Mouse (Mus musculus) limb, embryonic 14.5 days (tissue): ENCODE measurements around the gene Fam169b. TPM values are rescaled to one million over a fixed set of nuclear protein-coding genes. Genes with fewer than 3 reads are reported as not detected.

Source experiments
- ATAC-seq: fragments of 200-750 bp; cut with Nextera tagmentation; 2 replicates; pipeline ENCODE4 v1.8.0; 2017; ENCODE audit warnings: low read depth, moderate number of reproducible peaks, moderate TSS enrichment; ENCODE audit not compliant: low FRiP score
- DNase-seq: peaks from one replicate; pipeline ENCODE4 v3.0.0-alpha.2; 2015; ENCODE audit warnings: low spot score
- H3K27ac ChIP-seq: fragments of 300-500 bp; sonication (generic); replicated peaks from 2 replicates; pipeline ENCODE4 v1.5.1; 2014; ENCODE audit warnings: low read depth, mild to moderate bottlenecking, low read length, moderate library complexity, mixed read lengths
- H3K27me3 ChIP-seq: fragments of 300-500 bp; sonication (generic); 2 replicates; pipeline ENCODE4 v1.6.1; 2014; ENCODE audit warnings: low read length, mixed read lengths; ENCODE audit not compliant: control insufficient read depth, insufficient read depth
- H3K36me3 ChIP-seq: fragments of 300-500 bp; sonication (generic); 2 replicates; pipeline ENCODE4 v1.6.1; 2014; ENCODE audit warnings: mild to moderate bottlenecking, low read length, moderate library complexity, mixed read lengths; ENCODE audit not compliant: control insufficient read depth, insufficient read depth
- H3K4me1 ChIP-seq: fragments of 300-500 bp; sonication (generic); 2 replicates; pipeline ENCODE4 v1.6.1; 2014; ENCODE audit warnings: antibody characterized with exemption, low read length, mixed read lengths; ENCODE audit not compliant: control insufficient read depth, insufficient read depth
- H3K4me2 ChIP-seq: fragments of 300-500 bp; sonication (generic); replicated peaks from 2 replicates; pipeline ENCODE4 v1.6.1; 2014; ENCODE audit warnings: low read depth, mild to moderate bottlenecking, low read length, moderate library complexity; ENCODE audit not compliant: severe bottlenecking
- H3K4me3 ChIP-seq: fragments of 300-500 bp; sonication (generic); replicated peaks from 2 replicates; pipeline ENCODE4 v1.5.1; 2014; ENCODE audit warnings: low read length
- H3K9ac ChIP-seq: fragments of 300-500 bp; sonication (generic); 2 replicates; pipeline ENCODE4 v1.6.1; 2014; ENCODE audit warnings: mild to moderate bottlenecking, low read depth, low read length, moderate library complexity; ENCODE audit not compliant: severe bottlenecking
- H3K9me3 ChIP-seq: fragments of 300-500 bp; sonication (generic); 2 replicates; pipeline ENCODE4 v1.6.1; 2016; ENCODE audit warnings: low read length; ENCODE audit not compliant: control insufficient read depth
- POLR2A ChIP-seq: fragments of 200-500 bp; IDR thresholded peaks from 2 replicates; pipeline ENCODE4 v1.8.0; 2012; ENCODE audit warnings: inconsistent platforms, mild to moderate bottlenecking, moderate library complexity, borderline replicate concordance; ENCODE audit not compliant: insufficient read depth, insufficient read length; ENCODE audit errors: extremely low read depth
- WGBS: fragments of 180-500 bp; shearing (Covaris S2); extraction: QIAGEN DNeasy Blood & Tissue Kit; methylation state at CpG from one replicate; pipeline ENCODE4 v1.1.7; 2014; 5-methylcytosine and 5-hydroxymethylcytosine counted together
- polyA plus RNA-seq, 2 experiments: library from polyadenylated mRNA; depleted of rRNA in 1 of 2; stranded (reverse) in 1 of 2; unstranded in 1 of 2; fragments of >200 nt; fragmentation: Nextera tagmentation in 1 of 2; extraction: Ambion mirVana in 1 of 2; gene quantifications; 2 replicates each; pipeline versions ENCODE4 v1.2.1 to v1.2.3; 2012 to 2014

The Fam169b gene
- polyA plus RNA-seq, 2 experiments, result 1.0 to 1.9 TPM

GRCm38 (mm10) chr7:68239220-68239827 is 34.3 kb upstream of the Fam169b start:
- Histone ChIP-seq H3K27me3 (no peaks in the 10 kb centered on the region), H3K36me3 (no peaks in the 10 kb centered on the region; the same call in 1 of the 2 replicates), H3K4me3 (no peak overlapping the region), H3K4me2 (no peak overlapping the region), H3K9ac (no peak overlapping the region), H3K27ac (no peak overlapping the region), H3K9me3 (no peaks in the 10 kb centered on the region), H3K4me1 (no peaks in the 10 kb centered on the region)
- 61% methylated on average over 11 of the region's 11 CpGs for WGBS
- ATAC-seq (no peak), DNase-seq (no peak)
- no peak for TF ChIP-seq POLR2A

GRCm38 (mm10) chr7:68241205-68241604 is 32.4 kb upstream of the Fam169b start:
- H3K9ac ChIP-seq, result no peak overlapping the region
- H3K4me1 ChIP-seq, result peaks cover 5% of the 10 kb centered on the region; the same call in 1 of the 2 replicates
- H3K4me3 ChIP-seq, result no peak overlapping the region
- no peaks in the 10 kb centered on the region for H3K36me3 ChIP-seq
- no peak overlapping the region for H3K27ac ChIP-seq
- DNase-seq (no peak), ATAC-seq (no peak)
- TF ChIP-seq POLR2A, result no peak
- WGBS, result 85% methylated on average over 9 of the region's 9 CpGs
- H3K9me3 ChIP-seq, result no peaks in the 10 kb centered on the region
- H3K4me2 ChIP-seq, result no peak overlapping the region
- no peaks in the 10 kb centered on the region for H3K27me3 ChIP-seq

- ATAC-seq (no peak), DNase-seq (no peak)
- no peak overlapping the region for H3K27ac ChIP-seq
- no peaks in the 10 kb centered on the region for H3K36me3 ChIP-seq
- WGBS, result 36% methylated on average over 4 of the region's 4 CpGs
- peaks cover 5% of the 10 kb centered on the region; the same call in 1 of the 2 replicates for H3K4me1 ChIP-seq
- no peak overlapping the region for H3K9ac ChIP-seq
- no peak overlapping the region for H3K4me3 ChIP-seq
- H3K4me2 ChIP-seq, result no peak overlapping the region
- H3K9me3 ChIP-seq, result no peaks in the 10 kb centered on the region
- H3K27me3 ChIP-seq, result no peaks in the 10 kb centered on the region
- no peak for TF ChIP-seq POLR2A
Observed at GRCm38 (mm10) chr7:68245681-68246080, 28.0 kb upstream of the Fam169b start.

- H3K36me3 ChIP-seq, result no peaks in the 10 kb centered on the region
- no peak for TF ChIP-seq POLR2A
- no peak overlapping the region for H3K4me2 ChIP-seq
Observed at GRCm38 (mm10) chr7:68246249-68246648, 27.4 kb upstream of the Fam169b start.

GRCm38 (mm10) chr7:68250411-68250810 is 23.2 kb upstream of the Fam169b start:
- Histone ChIP-seq H3K4me2 (no peak overlapping the region), H3K36me3 (no peaks in the 10 kb centered on the region), H3K9me3 (no peaks in the 10 kb centered on the region), H3K27ac (no peak overlapping the region), H3K4me3 (no peak overlapping the region), H3K27me3 (no peaks in the 10 kb centered on the region), H3K9ac (no peak overlapping the region), H3K4me1 (peaks cover 5% of the 10 kb centered on the region; the same call in 1 of the 2 replicates)
- no peak for TF ChIP-seq POLR2A
- no peak for ATAC-seq
- WGBS, result 90% methylated on average over 1 of the region's 1 CpGs
- no peak for DNase-seq

More at GRCm38 (mm10) chr7:68246249-68246648, 27.4 kb upstream of the Fam169b start:
- H3K4me3 ChIP-seq, result no peak overlapping the region
- ATAC-seq (no peak), DNase-seq (no peak)
- H3K9ac ChIP-seq, result no peak overlapping the region
- no peaks in the 10 kb centered on the region for H3K9me3 ChIP-seq
- 36% methylated on average over 8 of the region's 8 CpGs for WGBS
- H3K27ac ChIP-seq, result no peak overlapping the region
- H3K4me1 ChIP-seq, result peaks cover 5% of the 10 kb centered on the region; the same call in 1 of the 2 replicates
- H3K27me3 ChIP-seq, result no peaks in the 10 kb centered on the region
